ENCODE assay signal across 9 mouse cellular contexts in genomic region chr3:101486054-101486765, GRCm38 (mm10).
DNase-seq lines count a peak whose midpoint lies in the region; ATAC-seq lines count a peak whose summit lies in the region.
"Had no signal": no experiment of that assay in that cellular context is flagged by ENCODE, and none has a peak within 500 bp of the region (broad histone marks: within the 10 kb centered on the region; RNA-seq: fewer than 3 reads in every experiment).

No protein-coding gene starts in this region.

- intact Hi-C loops in left cerebral cortex, postnatal 4 days (cut with DNase I) = no loop called here
- intact Hi-C loops in left cerebral cortex, postnatal 10 days (cut with DNase I) = no loop called here

- no peak for ATAC-seq in cerebellum, adult (ENCODE audit: insufficient number of reproducible peaks, low FRiP score, low TSS enrichment)
- no peak for ATAC-seq in granulocyte monocyte progenitor cell, adult 5-6 weeks (replicated peaks; ENCODE audit: poor library complexity, severe bottlenecking)
- ATAC-seq: inflammation-experienced regulatory T-cells, adult 6 months had no signal

- DNase-seq in cerebellum, postnatal 25 days = peak; percentile 62 to 77
- DNase-seq in left cerebral cortex, postnatal 4 days = peak; percentile 58
- DNase-seq in left cerebral cortex, postnatal 10 days (ENCODE audit: extremely low spot score in 1 of 2, low spot score in 2 of 2) = no peak
- peak; percentile 43 for DNase-seq in urinary bladder, postnatal 14 days (ENCODE audit: low spot score)
- DNase-seq in urinary bladder, adult 2 months (ENCODE audit: low spot score) = no peak
- DNase-seq in frontal cortex, adult 2 months (ENCODE audit: extremely low spot score in 1 of 2, low spot score in 1 of 2) = no peak

Comparison
In these comparisons a context has a peak if more than half of its experiments do, and no peak if none do; other contexts are left out.
1. DNase-seq: peak in cerebellum, postnatal 25 days (2 of 2), left cerebral cortex, postnatal 4 days (single experiment) and urinary bladder, postnatal 14 days (single experiment); none in left cerebral cortex, postnatal 10 days (0 of 2), urinary bladder, adult 2 months (single experiment) and frontal cortex, adult 2 months (0 of 2).